Mouse (Mus musculus): ENCODE results near the gene Icam2.

- TF ChIP-seq POLR2A (IDR thresholded peaks at IDR 0.05; ENCODE audit: borderline replicate concordance, insufficient read depth, low read length) (no peak), CTCF (IDR thresholded peaks at IDR 0.05; ENCODE audit: borderline replicate concordance, insufficient read depth, low read depth, low read length) (no peak)
Measured at GRCm38 (mm10) chr11:106387791-106388216, at the start of gene Icam2.

Data from cerebellum, adult 2 months (tissue).